Mouse (Mus musculus): ENCODE results near the gene Tacc3. TPM values are rescaled to one million over a fixed set of nuclear protein-coding genes. Genes with fewer than 3 reads are reported as not detected.

Tacc3 gene
- polyA plus RNA-seq, 1 experiment from 2014 or later = 227 TPM

- H3K4me1 ChIP-seq = peaks cover 92% of the 10 kb centered on the region
- H3K36me3 ChIP-seq = no peaks in the 10 kb centered on the region
- no peak overlapping the region for H3K4me3 ChIP-seq
- peak overlapping the region; percentile 98 for H3K27ac ChIP-seq
- 44% methylated on average over 1 of the region's 1 CpGs for WGBS
- 0 out of 2 replicates have a peak, but pooled peaks cover 5% of the 10 kb centered on the region for H3K27me3 ChIP-seq
- H3K9ac ChIP-seq = no peak overlapping the region; the same call in 1 of the 2 replicates
- no peaks in the 10 kb centered on the region for H3K9me3 ChIP-seq
- ATAC-seq (ENCODE audit: borderline replicate concordance, extremely low read depth, low FRiP score, low TSS enrichment) = no peak
- no peak overlapping the region for H3K4me2 ChIP-seq
Observed at GRCm38 (mm10) chr5:33697534-33697933, 39.6 kb downstream of the Tacc3 start.

GRCm38 (mm10) chr5:33697947-33698512 is 40.1 kb downstream of the Tacc3 start:
- no peaks in the 10 kb centered on the region for H3K9me3 ChIP-seq
- no peak overlapping the region for H3K4me3 ChIP-seq
- peak overlapping the region; percentile 98 for H3K27ac ChIP-seq
- peaks cover 88% of the 10 kb centered on the region for H3K4me1 ChIP-seq
- no peak for ATAC-seq (ENCODE audit: borderline replicate concordance, extremely low read depth, low FRiP score, low TSS enrichment)
- H3K27me3 ChIP-seq = 0 out of 2 replicates have a peak, but pooled peaks cover 5% of the 10 kb centered on the region
- H3K4me2 ChIP-seq = peak overlapping the region; percentile 8; the same call in 1 of the 2 replicates
- WGBS = 16% methylated on average over 13 of the region's 13 CpGs
- no peak overlapping the region; the same call in 1 of the 2 replicates for H3K9ac ChIP-seq
- no peaks in the 10 kb centered on the region for H3K36me3 ChIP-seq

GRCm38 (mm10) chr5:33698669-33699068 is 40.7 kb downstream of the Tacc3 start:
- H3K27me3 ChIP-seq = 0 out of 2 replicates have a peak, but pooled peaks cover 5% of the 10 kb centered on the region
- no peak for ATAC-seq (ENCODE audit: borderline replicate concordance, extremely low read depth, low FRiP score, low TSS enrichment)
- no peak overlapping the region for H3K4me3 ChIP-seq
- H3K4me1 ChIP-seq = peaks cover 83% of the 10 kb centered on the region
- no peak overlapping the region for H3K4me2 ChIP-seq
- no peaks in the 10 kb centered on the region for H3K9me3 ChIP-seq
- peak overlapping the region; percentile 98 for H3K27ac ChIP-seq
- 96% methylated on average over 5 of the region's 5 CpGs for WGBS
- no peak overlapping the region for H3K9ac ChIP-seq
- H3K36me3 ChIP-seq = no peaks in the 10 kb centered on the region

GRCm38 (mm10) chr5:33700010-33700409 is 42.1 kb downstream of the Tacc3 start:
- Histone ChIP-seq H3K9me3 (no peaks in the 10 kb centered on the region), H3K4me2 (no peak overlapping the region), H3K9ac (no peak overlapping the region), H3K27ac (no peak overlapping the region), H3K4me1 (peaks cover 82% of the 10 kb centered on the region), H3K36me3 (no peaks in the 10 kb centered on the region), H3K4me3 (no peak overlapping the region), H3K27me3 (no peaks in the 10 kb centered on the region)
- ATAC-seq (ENCODE audit: borderline replicate concordance, extremely low read depth, low FRiP score, low TSS enrichment) = no peak
- 18% methylated on average over 13 of the region's 13 CpGs for WGBS

- H3K4me2 ChIP-seq = no peak overlapping the region
- no peaks in the 10 kb centered on the region for H3K36me3 ChIP-seq
- WGBS = 68% methylated on average over 11 of the region's 11 CpGs
- H3K9ac ChIP-seq = no peak overlapping the region
- ATAC-seq (ENCODE audit: borderline replicate concordance, extremely low read depth, low FRiP score, low TSS enrichment) = no peak
- no peak overlapping the region for H3K4me3 ChIP-seq
- peaks cover 89% of the 10 kb centered on the region for H3K4me1 ChIP-seq
- H3K9me3 ChIP-seq = no peaks in the 10 kb centered on the region
- H3K27me3 ChIP-seq = no peaks in the 10 kb centered on the region
- H3K27ac ChIP-seq = peak overlapping the region; percentile 62; the same call in 1 of the 2 replicates
Observed at GRCm38 (mm10) chr5:33701832-33702231, 43.9 kb downstream of the Tacc3 start.

GRCm38 (mm10) chr5:33703999-33704398 is 46.1 kb downstream of the Tacc3 start:
- no peak overlapping the region for H3K9ac ChIP-seq
- 45% methylated on average over 8 of the region's 8 CpGs for WGBS
- peaks cover 87% of the 10 kb centered on the region for H3K4me1 ChIP-seq
- no peak overlapping the region for H3K4me2 ChIP-seq
- H3K9me3 ChIP-seq = no peaks in the 10 kb centered on the region
- no peak for ATAC-seq (ENCODE audit: borderline replicate concordance, extremely low read depth, low FRiP score, low TSS enrichment)
- H3K4me3 ChIP-seq = no peak overlapping the region
- no peaks in the 10 kb centered on the region for H3K27me3 ChIP-seq
- peak overlapping the region; percentile 56 for H3K27ac ChIP-seq
- H3K36me3 ChIP-seq = no peaks in the 10 kb centered on the region

- Histone ChIP-seq H3K36me3 (no peaks in the 10 kb centered on the region), H3K27me3 (no peaks in the 10 kb centered on the region), H3K27ac (peak overlapping the region; percentile 74), H3K4me2 (peak overlapping the region; percentile 19; the same call in 1 of the 2 replicates), H3K4me3 (no peak overlapping the region), H3K9me3 (no peaks in the 10 kb centered on the region), H3K4me1 (peaks cover 79% of the 10 kb centered on the region), H3K9ac (no peak overlapping the region)
- ATAC-seq (ENCODE audit: borderline replicate concordance, extremely low read depth, low FRiP score, low TSS enrichment) = peak; percentile 46; the same call in 1 of the 2 replicates
- WGBS = 8% methylated on average over 11 of the region's 11 CpGs
Observed at GRCm38 (mm10) chr5:33704945-33705611, 47.1 kb downstream of the Tacc3 start.

- H3K4me3 ChIP-seq = no peak overlapping the region
- peak overlapping the region; percentile 74 for H3K27ac ChIP-seq
- H3K4me1 ChIP-seq = peaks cover 72% of the 10 kb centered on the region
- 34% methylated on average over 9 of the region's 9 CpGs for WGBS
- H3K9ac ChIP-seq = no peak overlapping the region
- H3K4me2 ChIP-seq = peak overlapping the region; percentile 19; the same call in 1 of the 2 replicates
- no peaks in the 10 kb centered on the region for H3K27me3 ChIP-seq
- no peak for ATAC-seq (ENCODE audit: borderline replicate concordance, extremely low read depth, low FRiP score, low TSS enrichment)
- H3K36me3 ChIP-seq = no peaks in the 10 kb centered on the region
- no peaks in the 10 kb centered on the region for H3K9me3 ChIP-seq
Observed at GRCm38 (mm10) chr5:33705612-33706349, 47.9 kb downstream of the Tacc3 start.

GRCm38 (mm10) chr5:33706350-33706629 is 48.4 kb downstream of the Tacc3 start:
- 85% methylated on average over 1 of the region's 1 CpGs for WGBS

GRCm38 (mm10) chr5:33707163-33707562 is 49.2 kb downstream of the Tacc3 start:
- peak; percentile 41; the same call in 1 of the 2 replicates for ATAC-seq (ENCODE audit: borderline replicate concordance, extremely low read depth, low FRiP score, low TSS enrichment)
- H3K27me3 ChIP-seq = no peaks in the 10 kb centered on the region
- H3K4me1 ChIP-seq = peaks cover 58% of the 10 kb centered on the region
- no peak overlapping the region for H3K9ac ChIP-seq
- no peaks in the 10 kb centered on the region for H3K9me3 ChIP-seq
- H3K36me3 ChIP-seq = no peaks in the 10 kb centered on the region
- H3K27ac ChIP-seq = peak overlapping the region; percentile 74
- H3K4me2 ChIP-seq = no peak overlapping the region
- 21% methylated on average over 4 of the region's 4 CpGs for WGBS
- no peak overlapping the region for H3K4me3 ChIP-seq

More at GRCm38 (mm10) chr5:33706350-33706629, 48.4 kb downstream of the Tacc3 start:
- no peaks in the 10 kb centered on the region for H3K36me3 ChIP-seq
- H3K4me3 ChIP-seq = no peak overlapping the region
- no peak overlapping the region for H3K4me2 ChIP-seq
- ATAC-seq (ENCODE audit: borderline replicate concordance, extremely low read depth, low FRiP score, low TSS enrichment) = no peak
- peak overlapping the region; percentile 74 for H3K27ac ChIP-seq
- no peaks in the 10 kb centered on the region for H3K27me3 ChIP-seq
- H3K4me1 ChIP-seq = peaks cover 67% of the 10 kb centered on the region
- H3K9ac ChIP-seq = no peak overlapping the region
- no peaks in the 10 kb centered on the region for H3K9me3 ChIP-seq

GRCm38 (mm10) chr5:33709037-33709436 is 51.1 kb downstream of the Tacc3 start:
- peak; percentile 41; the same call in 1 of the 2 replicates for ATAC-seq (ENCODE audit: borderline replicate concordance, extremely low read depth, low FRiP score, low TSS enrichment)
- Histone ChIP-seq H3K4me3 (no peak overlapping the region), H3K27me3 (no peaks in the 10 kb centered on the region), H3K36me3 (no peaks in the 10 kb centered on the region), H3K27ac (peak overlapping the region; percentile 74), H3K9me3 (no peaks in the 10 kb centered on the region), H3K9ac (no peak overlapping the region), H3K4me2 (no peak overlapping the region), H3K4me1 (peaks cover 50% of the 10 kb centered on the region)
- 19% methylated on average over 2 of the region's 2 CpGs for WGBS

GRCm38 (mm10) chr5:33712550-33712949 is 54.6 kb downstream of the Tacc3 start:
- H3K4me2 ChIP-seq = no peak overlapping the region
- no peak overlapping the region for H3K4me3 ChIP-seq
- H3K27me3 ChIP-seq = no peaks in the 10 kb centered on the region
- no peaks in the 10 kb centered on the region for H3K36me3 ChIP-seq
- no peak overlapping the region for H3K27ac ChIP-seq
- ATAC-seq (ENCODE audit: borderline replicate concordance, extremely low read depth, low FRiP score, low TSS enrichment) = no peak
- WGBS = 48% methylated on average over 2 of the region's 2 CpGs
- H3K9me3 ChIP-seq = no peaks in the 10 kb centered on the region
- H3K9ac ChIP-seq = no peak overlapping the region
- H3K4me1 ChIP-seq = peaks cover 29% of the 10 kb centered on the region
